Mouse (Mus musculus): ENCODE data around the gene Rtl5. TPM values are rescaled to one million over a fixed set of nuclear protein-coding genes. Genes with fewer than 3 reads are reported as not detected.
"Not testable (repeated sequence)": the region's sequence is repeated elsewhere in the genome, so short reads cannot be mapped to it uniquely, and the experiment has no call there.

Rtl5 gene
- polyA plus RNA-seq (2015; fragmentation: Nextera tagmentation; extraction: Ambion mirVana), result 2.1 and 2.2 TPM in 2 replicates

DNA sequence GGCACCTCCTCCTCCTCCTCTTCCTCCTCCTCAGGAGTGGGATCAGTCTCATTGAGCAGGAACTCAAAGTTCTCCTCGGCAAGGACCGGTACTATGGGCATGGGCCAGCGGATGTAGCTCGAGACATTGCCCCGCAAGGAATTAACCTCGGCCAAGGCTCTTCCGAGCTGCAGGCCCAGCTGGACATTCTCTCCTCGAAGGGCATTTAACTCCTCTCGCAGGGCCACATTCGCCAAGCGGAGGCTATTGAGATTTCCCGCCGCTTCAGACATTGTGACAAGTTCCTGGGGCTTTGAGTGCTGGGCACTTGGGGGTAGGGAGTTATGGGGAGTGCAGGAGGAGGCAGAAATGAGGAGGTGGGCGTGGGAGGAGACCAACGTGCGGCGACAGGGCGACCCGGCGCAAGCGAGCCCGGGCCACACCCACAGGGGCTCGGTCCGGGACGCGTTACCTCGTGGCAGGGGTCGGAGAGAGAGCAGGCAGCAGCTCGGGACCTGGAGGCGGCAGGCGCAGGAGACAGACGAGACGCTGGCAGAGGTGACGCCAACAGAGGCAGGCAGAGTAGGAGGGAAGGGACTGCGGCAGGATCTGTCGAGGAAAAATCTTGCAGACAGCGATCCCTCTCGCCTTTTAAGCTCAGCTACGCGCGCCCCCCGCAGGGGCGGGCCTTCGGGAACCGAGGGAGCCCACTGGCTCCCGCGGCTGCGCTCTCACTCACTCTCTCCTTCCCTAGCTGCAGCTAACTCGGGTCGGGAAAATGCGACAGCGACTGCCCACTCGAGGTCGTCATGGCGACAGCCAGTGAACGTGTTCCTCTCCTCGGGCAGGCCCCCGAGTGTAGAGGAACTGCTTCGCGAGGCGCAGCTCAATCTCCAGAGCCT lies at the start of gene Rtl5:
TSS of gene Rtl5 (minus strand) at position 714 of the 881 bp plus-strand sequence.
- WGBS, result 28% methylated on average over 61 of the region's 61 CpGs

DNA sequence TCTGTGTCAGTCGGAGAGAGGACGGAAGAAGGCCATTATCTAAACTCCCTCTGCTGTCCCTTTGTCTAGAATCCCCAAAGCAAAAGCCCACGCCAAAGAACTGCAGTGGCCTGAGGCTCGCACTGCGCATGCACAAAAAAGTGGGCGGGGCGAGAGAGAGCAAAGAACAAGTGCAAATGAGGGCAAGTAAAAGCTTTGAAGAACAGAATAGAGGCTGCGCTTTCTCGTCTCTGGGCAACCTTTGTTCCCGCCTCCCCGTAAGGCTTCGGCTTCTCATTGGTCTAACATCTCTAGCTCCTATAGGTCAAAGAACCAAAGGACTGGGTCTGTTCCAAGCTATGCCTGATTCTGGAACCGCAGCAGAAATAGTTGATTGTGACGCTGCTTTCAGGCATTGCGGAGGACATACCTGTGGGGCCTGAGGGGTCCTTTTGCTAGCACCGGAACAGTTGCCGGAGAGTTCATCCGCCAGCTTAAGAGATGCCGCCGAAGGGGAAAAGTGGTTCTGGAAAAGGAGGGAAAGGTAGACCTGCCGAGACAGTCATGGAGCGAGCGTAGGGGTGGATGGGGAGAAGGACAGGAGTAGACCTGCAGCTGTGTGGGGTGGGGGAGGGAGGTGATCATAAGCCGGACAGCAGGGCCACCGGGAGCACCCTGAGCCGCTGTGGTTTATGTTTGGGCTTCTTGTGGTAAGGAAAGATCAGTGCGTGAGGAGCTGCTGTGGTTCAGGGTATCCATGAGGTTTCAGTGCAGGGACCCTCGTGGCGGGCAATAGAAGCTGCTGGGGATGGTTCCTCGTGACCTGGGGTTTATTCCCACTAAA lies 48.1 kb upstream of the Rtl5 start, which contains the start of gene Pin4:
TSS of gene Pin4 (plus strand) at position 406 of the 823 bp plus-strand sequence.
- H3K9ac ChIP-seq (ENCODE audit: low read depth, low read length), result peak within 1 kb of the TSS; percentile 74
- no peaks in the 10 kb centered on the region for H3K9me3 ChIP-seq (replicated peaks; ENCODE audit: low read length)
- 21% methylated on average over 30 of the region's 30 CpGs for WGBS
- ATAC-seq (replicated peaks; ENCODE audit: low FRiP score, low read depth), result peak; percentile 99
- no peaks in the 10 kb centered on the region for H3K27me3 ChIP-seq (ENCODE audit: insufficient read depth, low read length)
- DNase-seq (ENCODE audit: low spot score), result peak; percentile 97
- H3K4me2 ChIP-seq (ENCODE audit: low read length), result peak within 1 kb of the TSS; percentile 57
- 0 out of 2 replicates have a peak, but pooled peaks cover 3% of the 10 kb centered on the region for H3K36me3 ChIP-seq (ENCODE audit: insufficient read depth, low read length)
- peak; percentile 46 for TF ChIP-seq CTCF (IDR thresholded peaks at IDR 0.05; ENCODE audit: low read depth)
- H3K4me3 ChIP-seq (replicated peaks; ENCODE audit: low read depth, low read length), result peak within 1 kb of the TSS; percentile 59
- peak within 1 kb of the TSS; percentile 31; the same call in 1 of the 2 replicates for H3K27ac ChIP-seq
- no peaks in the 10 kb centered on the region for H3K4me1 ChIP-seq (replicated peaks; ENCODE audit: insufficient read depth, low read length)

More for the DNA sequence above, at the start of gene Rtl5:
- DNase-seq (ENCODE audit: low spot score), result peak; percentile 84
- no peaks in the 10 kb centered on the region for H3K9me3 ChIP-seq (replicated peaks; ENCODE audit: low read length)
- peak; percentile 80 for ATAC-seq (replicated peaks; ENCODE audit: low FRiP score, low read depth)
- H3K27ac ChIP-seq, result peak within 1 kb of the TSS; percentile 50; the same call in 1 of the 2 replicates
- TF ChIP-seq CTCF (IDR thresholded peaks at IDR 0.05; ENCODE audit: low read depth), result no peak
- peak within 1 kb of the TSS; percentile 47 for H3K9ac ChIP-seq (ENCODE audit: low read depth, low read length)
- H3K4me2 ChIP-seq (ENCODE audit: low read length), result peak within 1 kb of the TSS; percentile 73
- peak within 1 kb of the TSS; percentile 42 for H3K4me3 ChIP-seq (replicated peaks; ENCODE audit: low read depth, low read length)
- H3K4me1 ChIP-seq (replicated peaks; ENCODE audit: insufficient read depth, low read length), result no peaks in the 10 kb centered on the region
- no peaks in the 10 kb centered on the region for H3K36me3 ChIP-seq (ENCODE audit: insufficient read depth, low read length)
- no peaks in the 10 kb centered on the region for H3K27me3 ChIP-seq (ENCODE audit: insufficient read depth, low read length)

DNA sequence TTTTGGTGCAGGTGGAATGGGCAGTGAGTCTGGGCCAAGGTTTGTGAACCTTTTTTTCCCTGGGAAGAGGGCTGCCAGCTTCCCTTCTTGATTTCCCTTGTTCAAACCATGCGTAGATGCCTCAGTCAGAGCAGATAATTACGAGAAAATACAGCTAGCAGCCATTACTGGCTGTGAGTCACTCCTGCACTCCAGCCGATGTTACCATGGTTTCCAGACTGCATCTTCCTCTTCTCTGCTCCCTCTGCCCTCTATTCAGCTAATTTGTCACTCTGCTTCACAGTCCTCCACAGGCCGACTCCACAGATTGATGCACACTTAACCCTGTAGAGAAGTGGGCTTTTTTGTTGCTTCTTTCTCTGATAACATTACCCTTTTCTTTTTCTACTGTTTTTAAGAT lies 44.6 kb upstream of the Rtl5 start:
- H3K4me2 ChIP-seq (ENCODE audit: low read length), result no peak overlapping the region
- no peaks in the 10 kb centered on the region for H3K36me3 ChIP-seq (ENCODE audit: insufficient read depth, low read length)
- no peak overlapping the region for H3K9ac ChIP-seq (ENCODE audit: low read depth, low read length)
- no peak overlapping the region for H3K27ac ChIP-seq
- no peaks in the 10 kb centered on the region for H3K9me3 ChIP-seq (replicated peaks; ENCODE audit: low read length)
- H3K4me3 ChIP-seq (replicated peaks; ENCODE audit: low read depth, low read length), result no peak overlapping the region
- no peak for TF ChIP-seq CTCF (IDR thresholded peaks at IDR 0.05; ENCODE audit: low read depth)
- DNase-seq (ENCODE audit: low spot score) (no peak), ATAC-seq (replicated peaks; ENCODE audit: low FRiP score, low read depth) (no peak)
- no peaks in the 10 kb centered on the region for H3K4me1 ChIP-seq (replicated peaks; ENCODE audit: insufficient read depth, low read length)
- 50% methylated on average over 4 of the region's 4 CpGs for WGBS
- H3K27me3 ChIP-seq (ENCODE audit: insufficient read depth, low read length), result no peaks in the 10 kb centered on the region

DNA sequence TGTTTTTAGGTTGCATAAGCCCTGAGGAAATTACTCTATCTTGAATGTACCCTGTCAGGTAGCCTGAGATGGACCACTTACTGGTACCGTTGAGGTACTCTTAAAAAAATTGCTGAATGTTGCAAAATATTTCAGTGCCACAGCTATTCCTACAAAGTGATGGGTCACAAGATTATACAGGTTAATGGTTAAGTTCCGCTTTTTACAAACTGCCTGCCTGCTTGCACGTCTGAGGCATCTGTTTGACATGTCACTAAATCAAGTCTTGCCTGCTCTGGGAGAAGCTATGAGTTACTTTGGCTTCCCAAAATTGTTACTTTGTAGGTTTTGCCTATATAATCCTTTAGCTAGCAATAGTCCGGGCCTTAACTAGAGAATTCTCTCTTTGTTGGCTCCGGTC lies 38.2 kb upstream of the Rtl5 start:
- ATAC-seq (replicated peaks; ENCODE audit: low FRiP score, low read depth); H3K4me3 ChIP-seq (replicated peaks; ENCODE audit: low read depth, low read length); DNase-seq (ENCODE audit: low spot score); H3K9ac ChIP-seq (ENCODE audit: low read depth, low read length); H3K27me3 ChIP-seq (ENCODE audit: insufficient read depth, low read length); H3K9me3 ChIP-seq (replicated peaks; ENCODE audit: low read length); H3K27ac ChIP-seq; H3K4me2 ChIP-seq (ENCODE audit: low read length); H3K4me1 ChIP-seq (replicated peaks; ENCODE audit: insufficient read depth, low read length); H3K36me3 ChIP-seq (ENCODE audit: insufficient read depth, low read length): not testable (repeated sequence)
- 73% methylated on average over 5 of the region's 5 CpGs for WGBS

DNA sequence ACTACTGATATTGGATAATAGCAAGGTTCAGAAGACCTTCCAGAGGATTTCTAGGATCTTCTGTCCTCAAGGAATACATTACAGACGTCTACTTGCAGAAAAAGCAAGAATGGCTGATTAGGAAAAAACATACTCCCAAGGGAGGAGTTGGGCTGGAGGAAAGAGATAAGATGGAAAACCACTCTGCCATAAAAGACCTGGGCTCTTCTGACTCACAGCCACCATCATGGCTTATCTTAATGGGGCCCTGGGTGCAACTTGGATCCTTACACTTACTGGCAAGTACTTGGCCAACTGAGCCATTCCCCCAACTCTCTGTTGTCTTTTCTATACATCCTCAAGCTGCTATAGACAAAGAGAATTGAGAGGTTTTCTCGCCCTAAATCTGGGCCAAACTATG lies 32.7 kb upstream of the Rtl5 start:
- ATAC-seq (replicated peaks; ENCODE audit: low FRiP score, low read depth); H3K27ac ChIP-seq; H3K36me3 ChIP-seq (ENCODE audit: insufficient read depth, low read length); H3K27me3 ChIP-seq (ENCODE audit: insufficient read depth, low read length); H3K9me3 ChIP-seq (replicated peaks; ENCODE audit: low read length); DNase-seq (ENCODE audit: low spot score); H3K4me1 ChIP-seq (replicated peaks; ENCODE audit: insufficient read depth, low read length); H3K4me3 ChIP-seq (replicated peaks; ENCODE audit: low read depth, low read length); H3K4me2 ChIP-seq (ENCODE audit: low read length); H3K9ac ChIP-seq (ENCODE audit: low read depth, low read length): not testable (repeated sequence)
- WGBS, result 64% methylated on average over 2 of the region's 2 CpGs

DNA sequence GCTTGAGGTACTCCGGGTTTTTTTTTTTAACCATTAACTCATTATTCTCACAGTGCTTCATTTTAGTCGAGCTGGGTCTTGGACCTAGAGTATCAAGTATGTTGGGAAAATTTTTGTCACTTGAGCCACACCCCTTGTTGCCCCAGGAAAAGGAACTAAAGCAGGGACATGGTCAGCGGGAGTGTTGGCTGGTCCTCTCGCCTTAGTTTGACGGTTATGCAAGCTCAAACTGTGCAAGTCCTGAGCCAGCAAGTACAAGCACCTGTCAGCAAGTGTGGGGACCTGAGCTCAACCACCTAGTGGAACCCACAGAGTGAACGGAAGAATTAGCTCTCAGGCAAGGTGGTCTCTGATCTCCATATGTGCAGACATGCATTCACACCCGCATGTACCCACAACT lies 30.8 kb upstream of the Rtl5 start:
- TF ChIP-seq CTCF (IDR thresholded peaks at IDR 0.05; ENCODE audit: low read depth), result no peak
- Histone ChIP-seq H3K4me1 (replicated peaks; ENCODE audit: insufficient read depth, low read length) (no peaks in the 10 kb centered on the region), H3K36me3 (ENCODE audit: insufficient read depth, low read length) (no peaks in the 10 kb centered on the region), H3K4me3 (replicated peaks; ENCODE audit: low read depth, low read length) (no peak overlapping the region), H3K9ac (ENCODE audit: low read depth, low read length) (no peak overlapping the region), H3K27ac (no peak overlapping the region), H3K9me3 (replicated peaks; ENCODE audit: low read length) (no peaks in the 10 kb centered on the region), H3K27me3 (ENCODE audit: insufficient read depth, low read length) (no peaks in the 10 kb centered on the region), H3K4me2 (ENCODE audit: low read length) (no peak overlapping the region)
- ATAC-seq (replicated peaks; ENCODE audit: low FRiP score, low read depth), result no peak
- WGBS, result 68% methylated on average over 7 of the region's 7 CpGs
- no peak for DNase-seq (ENCODE audit: low spot score)
